Mouse (Mus musculus): ENCODE results near the gene Pfn4. TPM values are rescaled to one million over a fixed set of nuclear protein-coding genes. Genes with fewer than 3 reads are reported as not detected.
"Not testable (repeated sequence)": the region's sequence is repeated elsewhere in the genome, so short reads cannot be mapped to it uniquely, and the experiment has no call there.

The Pfn4 gene
- total RNA-seq, 2 experiments from 2014 or later = 0.73 to 1.8 TPM

DNA sequence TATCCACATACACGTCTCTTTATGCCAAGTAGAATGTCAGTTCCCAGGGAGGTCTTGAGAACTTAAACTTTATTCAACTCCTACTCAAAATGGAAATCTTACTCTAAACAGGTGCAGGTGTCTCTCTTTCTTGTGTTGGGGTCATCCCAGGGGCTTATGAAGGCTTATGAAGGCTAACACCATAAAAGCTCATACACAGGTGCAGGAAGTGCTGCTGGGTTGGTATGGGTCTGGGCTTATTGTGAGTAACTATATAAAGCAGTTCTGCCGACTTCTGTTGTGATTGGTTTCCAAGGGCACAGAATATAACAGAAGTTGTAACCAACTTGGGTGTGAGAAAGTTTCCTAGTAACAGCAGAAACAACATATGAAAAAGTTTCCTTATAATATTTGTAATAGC, 15.6 kb downstream of the Pfn4 start:
- no peak for DNase-seq

DNA sequence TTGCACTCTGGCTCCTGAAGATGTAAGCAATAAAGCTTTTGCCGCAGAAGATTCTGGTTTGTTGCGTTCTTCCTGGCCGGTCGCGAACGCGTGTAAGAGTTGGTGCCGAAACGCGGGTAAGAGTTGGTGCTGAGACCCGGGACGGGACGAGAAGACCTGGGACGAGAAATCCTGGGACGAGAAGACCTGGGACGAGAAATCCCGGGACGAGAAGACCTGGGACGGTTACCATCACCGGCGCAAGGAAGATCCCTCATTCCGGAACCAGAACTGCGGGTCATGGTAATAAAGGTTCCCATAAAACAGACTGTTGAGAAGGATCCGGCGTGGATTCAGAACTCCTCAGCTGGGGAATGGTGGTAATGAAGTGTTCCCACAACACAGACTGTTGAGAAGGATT, 19.3 kb downstream of the Pfn4 start:
- DNase-seq = not testable (repeated sequence)

GRCm38 (mm10) chr12:4793718-4794117, 24.9 kb downstream of the Pfn4 start:
- no peak for DNase-seq

DNA sequence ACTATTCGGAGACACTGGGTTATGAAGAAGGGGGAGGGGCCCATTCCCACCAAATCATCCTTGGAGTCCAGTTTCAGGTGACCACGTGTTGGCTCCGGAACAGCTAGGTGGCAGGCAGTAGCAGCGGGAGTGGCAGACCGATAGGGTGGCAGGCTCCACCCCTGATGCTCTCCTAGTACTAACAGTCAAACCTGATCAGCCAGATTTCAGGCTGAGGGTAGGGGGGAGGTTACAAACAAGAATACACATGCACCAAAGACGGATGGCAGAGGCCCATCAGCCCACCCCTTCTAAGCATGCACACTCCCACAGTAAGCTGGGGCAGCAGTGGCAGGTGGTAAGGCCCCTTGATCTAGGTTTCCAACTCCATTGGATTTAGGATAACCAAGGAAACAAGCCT, 28.6 kb downstream of the Pfn4 start:
- DNase-seq = not testable (repeated sequence)

GRCm38 (mm10) chr12:4811036-4811435, 42.2 kb downstream of the Pfn4 start:
- no peak for DNase-seq

DNA sequence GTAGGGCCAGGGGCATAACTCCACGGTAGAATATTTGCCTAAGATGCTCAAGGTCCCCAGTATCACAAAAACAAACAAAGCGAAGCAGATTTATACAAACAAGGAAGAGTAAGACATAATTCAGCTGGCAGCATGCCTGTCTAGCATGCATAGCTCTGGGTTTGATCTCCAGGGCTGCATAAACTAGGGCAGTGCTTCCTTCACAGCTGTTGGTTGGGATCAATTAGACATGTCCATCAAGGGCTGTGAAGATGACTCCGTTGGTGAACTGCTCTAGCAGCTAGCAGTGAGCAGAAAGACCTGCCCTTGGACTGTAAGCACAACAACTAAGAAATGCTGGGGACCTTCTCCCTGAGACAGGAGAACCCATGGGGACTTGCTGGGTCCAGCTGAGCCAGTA, 42.9 kb downstream of the Pfn4 start:
- no peak for DNase-seq

DNA sequence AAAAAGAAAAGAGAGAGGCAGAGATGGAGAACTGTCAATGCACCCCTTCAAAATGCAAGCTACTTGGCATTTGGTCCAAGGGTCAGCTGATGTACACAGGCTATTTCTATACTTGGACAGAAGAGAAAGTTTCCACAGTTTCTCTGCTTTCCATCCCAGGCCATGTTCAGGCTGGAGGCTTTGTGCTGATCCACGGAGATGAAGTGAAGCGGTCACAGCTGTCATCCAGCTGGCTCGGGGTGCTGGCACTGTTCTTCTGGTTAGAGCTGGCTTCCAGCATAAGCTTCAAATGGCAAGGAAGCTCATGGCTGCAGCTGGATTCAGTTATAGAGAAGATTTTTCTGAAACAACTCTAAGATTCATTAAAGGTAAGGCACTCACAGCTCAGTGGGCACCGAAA, 44.8 kb downstream of the Pfn4 start:
- DNase-seq = no peak

DNA sequence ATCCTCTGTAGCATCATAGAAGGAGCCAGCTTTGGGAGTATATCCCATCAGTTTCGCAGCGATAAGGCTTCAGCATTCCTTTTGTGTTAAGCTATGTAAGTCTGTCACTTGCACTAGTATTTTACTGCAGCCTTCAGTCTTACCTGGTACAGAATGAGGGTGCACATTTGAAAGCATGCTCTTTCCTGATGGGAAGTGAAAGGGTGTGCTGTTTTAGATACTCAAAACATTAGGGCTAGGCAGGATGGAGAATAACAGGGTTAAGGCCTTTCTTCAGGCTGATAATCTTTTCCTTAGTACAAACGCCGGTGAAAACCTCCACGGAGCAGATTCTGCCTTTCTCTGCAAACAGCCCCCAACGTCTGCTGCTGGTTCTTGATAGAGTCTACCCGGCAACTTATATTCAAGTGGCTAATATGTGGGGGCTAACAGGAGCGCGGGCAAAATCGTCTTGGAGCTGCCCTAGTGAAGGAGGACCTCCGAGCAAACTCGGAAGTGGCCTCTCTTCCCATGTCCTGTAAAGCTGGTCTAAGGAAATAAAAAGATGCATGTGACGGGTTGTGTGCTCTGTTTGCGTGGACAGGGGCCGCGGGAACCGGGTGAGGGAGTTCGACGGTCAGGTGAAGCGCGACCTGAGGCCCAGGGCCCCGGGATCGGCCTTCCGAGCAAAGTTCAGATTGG, 48.0 kb downstream of the Pfn4 start:
- DNase-seq = no peak

GRCm38 (mm10) chr12:4817361-4818101, 48.7 kb downstream of the Pfn4 start, which contains the start of gene Sf3b6:
TSS of gene Sf3b6 (plus strand) at chr12:4817544.
- DNase-seq = peak; percentile 99 to 100

- no peak for DNase-seq
Observed at GRCm38 (mm10) chr12:4827256-4827655, 58.4 kb downstream of the Pfn4 start.

Other genes with a start within 250 kb of the Pfn4 start
- 10 to 100 TPM; 56.8 to 57.5 TPM for gene Itsn2, start 176.4 kb upstream of the Pfn4 start, total RNA-seq (2021)
- not detected for gene Gm3625, start 176.1 kb upstream of the Pfn4 start, total RNA-seq (2021)
- under 1 TPM; 0.20 to 0.30 TPM for gene Fam228a, start 30.6 kb upstream of the Pfn4 start, total RNA-seq (2021)
- 1 to 10 TPM; 3.6 to 4.9 TPM for gene Fam228b, start 245 bp downstream of the Pfn4 start, total RNA-seq (2021)
- 100 to 1,000 TPM; 104 to 110 TPM for gene Sf3b6, start 48.5 kb downstream of the Pfn4 start, total RNA-seq (2021)
- 1 to 10 TPM; 4.2 to 5.4 TPM for gene Fkbp1b, start 72.6 kb downstream of the Pfn4 start, total RNA-seq (2021)
- 1 to 10 TPM; 7.3 to 8.4 TPM for gene Wdcp, start 74.3 kb downstream of the Pfn4 start, total RNA-seq (2021)
- gene Mfsd2b, start 105.3 kb downstream of the Pfn4 start, total RNA-seq (2021) = under 1 TPM; 0.30 to 0.60 TPM
- 10 to 100 TPM; 41.3 to 43.3 TPM for gene Ubxn2a, start 138.7 kb downstream of the Pfn4 start, total RNA-seq (2021)
- 10 to 100 TPM; 26.4 to 30.6 TPM for gene Atad2b, start 148.3 kb downstream of the Pfn4 start, total RNA-seq (2021)

Measured in adrenal gland, postnatal 36 days (tissue).